Mouse (Mus musculus) E14TG2a.4 (cell line): ENCODE measurements around the gene Ccdc121.

Experiments used
- CTCF ChIP-seq: conservative IDR thresholded peaks from 2 replicates; pipeline ENCODE4 v1.5.1; 2014; ENCODE audit warnings: low read length
- POU5F1 ChIP-seq: IDR thresholded peaks from 2 replicates; pipeline ENCODE4 v1.6.1; 2014; ENCODE audit warnings: low read length, borderline replicate concordance

- TF ChIP-seq CTCF (peak; percentile 48), POU5F1 (no peak)
Observed at GRCm38 (mm10) chr1:181465027-181465426, 46.2 kb downstream of the Ccdc121 start.
